Mouse (Mus musculus) cerebellum, adult 2 months (tissue): ENCODE measurements around the gene Brca2.

Experiments used
- CTCF ChIP-seq: fragments of 200-500 bp; IDR thresholded peaks from 2 replicates; pipeline ENCODE4 v1.5.1; 2011; ENCODE audit warnings: low read depth, mild to moderate bottlenecking, control low read depth, low read length, moderate library complexity, borderline replicate concordance; ENCODE audit not compliant: insufficient read depth
- POLR2A ChIP-seq: fragments of 200-500 bp; IDR thresholded peaks from 2 replicates; pipeline ENCODE4 v1.6.1; 2011; ENCODE audit warnings: low read length, control low read depth, borderline replicate concordance; ENCODE audit not compliant: insufficient read depth

DNA sequence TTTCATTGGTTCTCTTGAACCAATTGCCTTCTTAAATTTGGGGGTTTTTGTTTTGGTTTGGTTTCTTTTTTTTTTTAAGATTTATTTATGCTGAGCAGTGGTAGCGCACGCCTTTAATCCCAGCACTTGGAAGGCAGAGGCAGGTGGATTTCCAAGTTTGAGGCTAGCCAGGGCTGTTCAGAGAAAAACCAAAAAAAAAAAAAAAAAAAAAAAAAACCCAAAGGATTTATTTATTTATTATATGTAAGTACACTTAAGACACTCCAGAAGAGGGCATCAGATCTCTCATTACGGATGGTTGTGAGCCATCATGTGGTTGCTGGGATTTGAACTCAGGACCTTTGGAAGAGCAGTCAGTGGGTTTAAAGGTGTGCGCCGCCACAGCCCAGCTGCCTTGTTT is 38.4 kb downstream of the Brca2 start:
- TF ChIP-seq CTCF: no peak
- no peak for TF ChIP-seq POLR2A
